Mouse (Mus musculus): Measurements from ENCODE around the gene Sctr. TPM values are rescaled to one million over a fixed set of nuclear protein-coding genes. Genes with fewer than 3 reads are reported as not detected.

Gene Sctr
- total RNA-seq (2014; rRNA removed) (not detected in 2 replicates), polyA plus RNA-seq (2012; rRNA removed) (0.04 TPM in 1 of 2 replicates, not detected in the other)

GRCm38 (mm10) chr1:120006844-120007790 is at the start of gene Sctr:
TSS of gene Sctr (plus strand) at chr1:120006894.
- no peak for DNase-seq (ENCODE audit: extremely low read depth, low read depth, low spot score)
- TF ChIP-seq CTCF (IDR thresholded peaks at IDR 0.05; ENCODE audit: low read depth, low read length) (no peak), POLR2A (IDR thresholded peaks at IDR 0.05; ENCODE audit: extremely low read depth, insufficient read depth, low read length) (no peak)
- Histone ChIP-seq H3K4me1 (ENCODE audit: control insufficient read depth, insufficient read depth, low read length) (no peaks in the 10 kb centered on the region), H3K27ac (replicated peaks; ENCODE audit: insufficient read depth, low read depth, low read length) (no peak within 1 kb of the TSS), H3K27me3 (ENCODE audit: control insufficient read depth, insufficient read depth, low read length) (peaks cover 8% of the 10 kb centered on the region; the same call in 1 of the 2 replicates), H3K36me3 (ENCODE audit: control insufficient read depth, insufficient read depth, low read length) (no peaks in the 10 kb centered on the region), H3K79me2 (ENCODE audit: control insufficient read depth, insufficient read depth, low read length) (no peaks in the 10 kb centered on the region), H3K4me3 (ENCODE audit: insufficient read depth, low read depth, low read length) (no peak within 1 kb of the TSS), H3K9ac (ENCODE audit: low read depth, low read length) (no peak within 1 kb of the TSS)
- 8% methylated on average over 39 of the region's 39 CpGs for WGBS

GRCm38 (mm10) chr1:119957716-119958222 is 48.9 kb upstream of the Sctr start:
- H3K4me3 ChIP-seq (ENCODE audit: insufficient read depth, low read depth, low read length), result no peak overlapping the region
- H3K27me3 ChIP-seq (ENCODE audit: control insufficient read depth, insufficient read depth, low read length), result no peaks in the 10 kb centered on the region
- 30% methylated on average over 9 of the region's 9 CpGs for WGBS
- TF ChIP-seq POLR2A (IDR thresholded peaks at IDR 0.05; ENCODE audit: extremely low read depth, insufficient read depth, low read length), result no peak
- no peak for TF ChIP-seq CTCF (IDR thresholded peaks at IDR 0.05; ENCODE audit: low read depth, low read length)
- H3K9ac ChIP-seq (ENCODE audit: low read depth, low read length), result no peak overlapping the region
- H3K4me1 ChIP-seq (ENCODE audit: control insufficient read depth, insufficient read depth, low read length), result no peaks in the 10 kb centered on the region
- no peak overlapping the region for H3K27ac ChIP-seq (replicated peaks; ENCODE audit: insufficient read depth, low read depth, low read length)
- H3K36me3 ChIP-seq (ENCODE audit: control insufficient read depth, insufficient read depth, low read length), result no peaks in the 10 kb centered on the region
- no peaks in the 10 kb centered on the region for H3K79me2 ChIP-seq (ENCODE audit: control insufficient read depth, insufficient read depth, low read length)
- peak; percentile 27 for DNase-seq (ENCODE audit: extremely low read depth, low read depth, low spot score)

- no peaks in the 10 kb centered on the region for H3K4me1 ChIP-seq (ENCODE audit: control insufficient read depth, insufficient read depth, low read length)
- H3K27me3 ChIP-seq (ENCODE audit: control insufficient read depth, insufficient read depth, low read length), result no peaks in the 10 kb centered on the region
- no peak for DNase-seq (ENCODE audit: extremely low read depth, low read depth, low spot score)
- TF ChIP-seq CTCF (IDR thresholded peaks at IDR 0.05; ENCODE audit: low read depth, low read length), result no peak
- no peak for TF ChIP-seq POLR2A (IDR thresholded peaks at IDR 0.05; ENCODE audit: extremely low read depth, insufficient read depth, low read length)
- no peaks in the 10 kb centered on the region for H3K36me3 ChIP-seq (ENCODE audit: control insufficient read depth, insufficient read depth, low read length)
- H3K4me3 ChIP-seq (ENCODE audit: insufficient read depth, low read depth, low read length), result no peak overlapping the region
- WGBS, result 91% methylated on average over 4 of the region's 4 CpGs
- H3K27ac ChIP-seq (replicated peaks; ENCODE audit: insufficient read depth, low read depth, low read length), result no peak overlapping the region
- H3K79me2 ChIP-seq (ENCODE audit: control insufficient read depth, insufficient read depth, low read length), result no peaks in the 10 kb centered on the region
- H3K9ac ChIP-seq (ENCODE audit: low read depth, low read length), result no peak overlapping the region
Measured at GRCm38 (mm10) chr1:119959464-119959863, 47.2 kb upstream of the Sctr start.

- no peak for TF ChIP-seq POLR2A (IDR thresholded peaks at IDR 0.05; ENCODE audit: extremely low read depth, insufficient read depth, low read length)
- TF ChIP-seq CTCF (IDR thresholded peaks at IDR 0.05; ENCODE audit: low read depth, low read length), result no peak
- Histone ChIP-seq H3K36me3 (ENCODE audit: control insufficient read depth, insufficient read depth, low read length) (no peaks in the 10 kb centered on the region), H3K27ac (replicated peaks; ENCODE audit: insufficient read depth, low read depth, low read length) (no peak overlapping the region), H3K4me1 (ENCODE audit: control insufficient read depth, insufficient read depth, low read length) (no peaks in the 10 kb centered on the region), H3K79me2 (ENCODE audit: control insufficient read depth, insufficient read depth, low read length) (no peaks in the 10 kb centered on the region), H3K4me3 (ENCODE audit: insufficient read depth, low read depth, low read length) (no peak overlapping the region), H3K9ac (ENCODE audit: low read depth, low read length) (no peak overlapping the region), H3K27me3 (ENCODE audit: control insufficient read depth, insufficient read depth, low read length) (no peaks in the 10 kb centered on the region)
- DNase-seq (ENCODE audit: extremely low read depth, low read depth, low spot score), result no peak
- 57% methylated on average over 7 of the region's 7 CpGs for WGBS
Measured at GRCm38 (mm10) chr1:119959920-119960319, 46.8 kb upstream of the Sctr start.

GRCm38 (mm10) chr1:119965804-119966514 is 40.7 kb upstream of the Sctr start:
- Histone ChIP-seq H3K36me3 (ENCODE audit: control insufficient read depth, insufficient read depth, low read length) (no peaks in the 10 kb centered on the region), H3K27ac (replicated peaks; ENCODE audit: insufficient read depth, low read depth, low read length) (no peak overlapping the region), H3K79me2 (ENCODE audit: control insufficient read depth, insufficient read depth, low read length) (no peaks in the 10 kb centered on the region), H3K9ac (ENCODE audit: low read depth, low read length) (no peak overlapping the region), H3K27me3 (ENCODE audit: control insufficient read depth, insufficient read depth, low read length) (no peaks in the 10 kb centered on the region), H3K4me1 (ENCODE audit: control insufficient read depth, insufficient read depth, low read length) (no peaks in the 10 kb centered on the region), H3K4me3 (ENCODE audit: insufficient read depth, low read depth, low read length) (no peak overlapping the region)
- 25% methylated on average over 12 of the region's 12 CpGs for whole genome bisulfite sequencing
- no peak for DNase-seq (ENCODE audit: extremely low read depth, low read depth, low spot score)
- TF ChIP-seq POLR2A (IDR thresholded peaks at IDR 0.05; ENCODE audit: extremely low read depth, insufficient read depth, low read length), result no peak
- peak; percentile 36; the same call in 1 of the 2 replicates for TF ChIP-seq CTCF (IDR thresholded peaks at IDR 0.05; ENCODE audit: low read depth, low read length)
